Mouse (Mus musculus) liver, adult 2 months (tissue): ENCODE data around the gene Msantd3.

Source experiments
- CTCF ChIP-seq: fragments of 200-500 bp; IDR thresholded peaks from 2 replicates; pipeline ENCODE4 v1.5.1; 2011; ENCODE audit warnings: low read depth, low read length, control low read depth
- POLR2A ChIP-seq: fragments of 200-500 bp; IDR thresholded peaks from 2 replicates; pipeline ENCODE4 v1.6.1; 2011; ENCODE audit warnings: low read length, control low read depth; ENCODE audit not compliant: insufficient read depth; ENCODE audit errors: extremely low read depth

- no peak for TF ChIP-seq CTCF
- TF ChIP-seq POLR2A, result no peak
Observed at GRCm38 (mm10) chr4:48537024-48537423, 2.7 kb upstream of the Msantd3 start.
